9 mouse cellular contexts compared by ENCODE assay signal in genomic region chr3:146501601-146502123, GRCm38 (mm10). TPM values are rescaled to one million over a fixed set of nuclear protein-coding genes. Genes with fewer than 3 reads are reported as not detected.
A peak's percentile ranks its signal among the peaks of the same experiment; 100 is the strongest.
DNase-seq lines count a peak whose midpoint lies in the region; ATAC-seq and TF ChIP-seq lines count a peak whose summit lies in the region.
"Had no signal": no experiment of that assay in that cellular context is flagged by ENCODE, and none has a peak within 500 bp of the region (broad histone marks: within the 10 kb centered on the region; RNA-seq: fewer than 3 reads in every experiment).

No protein-coding gene starts in this region.

- H3K36me3 ChIP-seq in lung, embryonic 15.5 days, result peaks cover 26% of the 10 kb centered on the region
- peaks cover 34% of the 10 kb centered on the region for H3K36me3 ChIP-seq in embryonic facial prominence, embryonic 14.5 days (ENCODE audit: control insufficient read depth, insufficient read depth, low read length)
- H3K36me3 ChIP-seq in limb, embryonic 10.5 days, result peaks cover 50% of the 10 kb centered on the region
- peaks cover 8% of the 10 kb centered on the region for H3K36me3 ChIP-seq in neural tube, embryonic 14.5 days (ENCODE audit: control insufficient read depth, insufficient read depth, low read length)

- no peak for TF ChIP-seq POLR2A in lung, adult 2 months (IDR thresholded peaks at IDR 0.05; ENCODE audit: borderline replicate concordance, extremely low read depth, low read depth, low read length)

- 25% methylated on average over 5 of the region's 5 CpGs for WGBS in lung, embryonic 15.5 days
- 24% methylated on average over 5 of the region's 5 CpGs for WGBS in lung, adult 2 months
- 51% methylated on average over 5 of the region's 5 CpGs for WGBS in embryonic facial prominence, embryonic 14.5 days
- 65% methylated on average over 5 of the region's 5 CpGs for WGBS in limb, embryonic 10.5 days
- WGBS in neural tube, embryonic 14.5 days, result 60% methylated on average over 5 of the region's 5 CpGs

- no peaks in the 10 kb centered on the region for H3K27me3 ChIP-seq in lung, embryonic 15.5 days
- no peaks in the 10 kb centered on the region for H3K27me3 ChIP-seq in embryonic facial prominence, embryonic 14.5 days (replicated peaks; ENCODE audit: control insufficient read depth, insufficient read depth, low read length)
- no peaks in the 10 kb centered on the region for H3K27me3 ChIP-seq in limb, embryonic 10.5 days (ENCODE audit: low read depth, poor library complexity, severe bottlenecking)
- no peaks in the 10 kb centered on the region for H3K27me3 ChIP-seq in neural tube, embryonic 14.5 days (ENCODE audit: control insufficient read depth, insufficient read depth, low read length)

- no peak for DNase-seq in lung, adult 2 months
- no peak for DNase-seq in embryonic facial prominence, embryonic 14.5 days (ENCODE audit: low spot score)
- no peak for DNase-seq in limb, embryonic 10.5 days (ENCODE audit: low spot score)
- DNase-seq in adrenal gland, postnatal 4 days (ENCODE audit: low spot score in 2 of 2), result no peak
- DNase-seq: adrenal gland, adult 2 months had no signal

- peak overlapping the region; percentile 84 for H3K4me3 ChIP-seq in lung, embryonic 15.5 days
- no peak overlapping the region for H3K4me3 ChIP-seq in lung, adult 2 months (replicated peaks; ENCODE audit: extremely low read depth, low read depth, low read length)
- H3K4me3 ChIP-seq in embryonic facial prominence, embryonic 14.5 days (ENCODE audit: low read depth, low read length), result peak overlapping the region; percentile 67
- peak overlapping the region; percentile 88 for H3K4me3 ChIP-seq in limb, embryonic 10.5 days
- H3K4me3 ChIP-seq in neural tube, embryonic 14.5 days (ENCODE audit: low read depth, low read length), result peak overlapping the region; percentile 58; the same call in 1 of the 2 replicates

- peak overlapping the region; percentile 70 for H3K4me2 ChIP-seq in lung, embryonic 15.5 days
- H3K4me2 ChIP-seq in embryonic facial prominence, embryonic 14.5 days (ENCODE audit: low read depth, low read length), result peak overlapping the region; percentile 72
- peak overlapping the region; percentile 41 for H3K4me2 ChIP-seq in neural tube, embryonic 14.5 days (ENCODE audit: low read depth, low read length)

- H3K27ac ChIP-seq in lung, embryonic 15.5 days, result peak overlapping the region; percentile 97
- no peak overlapping the region for H3K27ac ChIP-seq in embryonic facial prominence, embryonic 14.5 days (replicated peaks; ENCODE audit: low read depth, low read length)
- H3K27ac ChIP-seq in limb, embryonic 10.5 days, result no peak overlapping the region
- H3K27ac ChIP-seq in neural tube, embryonic 14.5 days (ENCODE audit: low read depth, low read length), result no peak overlapping the region

- peak overlapping the region; percentile 80; the same call in 1 of the 2 replicates for H3K9ac ChIP-seq in lung, embryonic 15.5 days
- peak overlapping the region; percentile 87 for H3K9ac ChIP-seq in embryonic facial prominence, embryonic 14.5 days (ENCODE audit: low read depth, low read length)
- H3K9ac ChIP-seq in neural tube, embryonic 14.5 days (replicated peaks; ENCODE audit: low read depth, low read length), result no peak overlapping the region

- H3K9me3 ChIP-seq in lung, embryonic 15.5 days, result no peaks in the 10 kb centered on the region
- H3K9me3 ChIP-seq in embryonic facial prominence, embryonic 14.5 days (ENCODE audit: control insufficient read depth, low read length), result no peaks in the 10 kb centered on the region
- H3K9me3 ChIP-seq in limb, embryonic 10.5 days (replicated peaks), result no peaks in the 10 kb centered on the region
- no peaks in the 10 kb centered on the region for H3K9me3 ChIP-seq in neural tube, embryonic 14.5 days (ENCODE audit: control insufficient read depth, low read length)

- ATAC-seq in lung, embryonic 15.5 days (ENCODE audit: borderline replicate concordance, extremely low read depth, low FRiP score, low TSS enrichment), result no peak
- ATAC-seq in embryonic facial prominence, embryonic 14.5 days (ENCODE audit: low read depth), result no peak
- no peak for ATAC-seq in neural tube, embryonic 14.5 days (ENCODE audit: low read depth)
- ATAC-seq in erythroid progenitor cell, adult 5-6 weeks (replicated peaks; ENCODE audit: low FRiP score, poor library complexity, severe bottlenecking), result no peak
- no peak for ATAC-seq in granulocyte monocyte progenitor cell, adult 5-6 weeks (replicated peaks; ENCODE audit: poor library complexity, severe bottlenecking)

- TF ChIP-seq CTCF in lung, adult 2 months (IDR thresholded peaks at IDR 0.05; ENCODE audit: insufficient read depth, low read length), result no peak

- H3K4me1 ChIP-seq in lung, embryonic 15.5 days, result peaks cover 24% of the 10 kb centered on the region
- peaks cover 11% of the 10 kb centered on the region for H3K4me1 ChIP-seq in lung, adult 2 months (ENCODE audit: control insufficient read depth, insufficient read depth, low read length)
- H3K4me1 ChIP-seq in embryonic facial prominence, embryonic 14.5 days (ENCODE audit: control insufficient read depth, insufficient read depth, low read length), result peaks cover 18% of the 10 kb centered on the region
- peaks cover 17% of the 10 kb centered on the region for H3K4me1 ChIP-seq in limb, embryonic 10.5 days
- H3K4me1 ChIP-seq in neural tube, embryonic 14.5 days (ENCODE audit: control insufficient read depth, insufficient read depth, low read length), result peaks cover 10% of the 10 kb centered on the region; the same call in 1 of the 2 replicates

RNA-seq across cellular contexts. Expression of gene Gng5, which starts 2.1 kb away (rescaled TPM):
- 888 and 929 TPM in 2 replicates for polyA plus RNA-seq in lung, embryonic 15.5 days (2015; fragmentation: Nextera tagmentation; extraction: Ambion mirVana)
- polyA plus RNA-seq in lung, adult 2 months (2012; rRNA removed), result 341 and 495 TPM in 2 replicates
- polyA plus RNA-seq in embryonic facial prominence, embryonic 14.5 days (2014; fragmentation: Nextera tagmentation; extraction: Ambion mirVana), result 846 and 915 TPM in 2 replicates
- polyA plus RNA-seq in limb, embryonic 10.5 days (2016; fragmentation: Nextera tagmentation; extraction: Ambion mirVana), result 1,264 and 1,383 TPM in 2 replicates
- polyA plus RNA-seq in neural tube, embryonic 14.5 days (2014; fragmentation: Nextera tagmentation; extraction: Ambion mirVana), result 276 and 331 TPM in 2 replicates
- 111 and 119 TPM in 2 replicates for total RNA-seq in erythroid progenitor cell, adult 5-6 weeks (2015; ENCODE audit: low replicate concordance)
- total RNA-seq in erythroid progenitor cell, adult 5-6 weeks (2017; ENCODE audit: low replicate concordance), result 54.3 and 62.6 TPM in 2 replicates
- total RNA-seq in granulocyte monocyte progenitor cell, adult 5-6 weeks (2014; fragmentation: Nextera tagmentation), result 393 and 432 TPM in 2 replicates
- 166 and 178 TPM in 2 replicates for total RNA-seq in granulocyte monocyte progenitor cell, adult 5-6 weeks (2017)
- 100 to 1,000 TPM; 218 to 228 TPM for total RNA-seq in adrenal gland, postnatal 4 days (2021)

RNA-seq across cellular contexts. Expression of gene Spata1, which starts 2.1 kb away (rescaled TPM):
- 4.7 TPM in 2 replicates for polyA plus RNA-seq in lung, embryonic 15.5 days (2015; fragmentation: Nextera tagmentation; extraction: Ambion mirVana)
- 0.85 and 0.88 TPM in 2 replicates for polyA plus RNA-seq in lung, adult 2 months (2012; rRNA removed)
- polyA plus RNA-seq in embryonic facial prominence, embryonic 14.5 days (2014; fragmentation: Nextera tagmentation; extraction: Ambion mirVana), result 5.1 and 6.0 TPM in 2 replicates
- polyA plus RNA-seq in limb, embryonic 10.5 days (2016; fragmentation: Nextera tagmentation; extraction: Ambion mirVana), result 3.9 and 6.8 TPM in 2 replicates
- 5.5 and 6.2 TPM in 2 replicates for polyA plus RNA-seq in neural tube, embryonic 14.5 days (2014; fragmentation: Nextera tagmentation; extraction: Ambion mirVana)
- 2.9 TPM in 1 of 2 replicates, not detected in the other for total RNA-seq in erythroid progenitor cell, adult 5-6 weeks (2015; ENCODE audit: low replicate concordance)
- total RNA-seq in erythroid progenitor cell, adult 5-6 weeks (2017; ENCODE audit: low replicate concordance), result 2.2 and 2.5 TPM in 2 replicates
- 4.6 and 6.4 TPM in 2 replicates for total RNA-seq in granulocyte monocyte progenitor cell, adult 5-6 weeks (2014; fragmentation: Nextera tagmentation)
- 7.9 and 27.0 TPM in 2 replicates for total RNA-seq in granulocyte monocyte progenitor cell, adult 5-6 weeks (2017)
- 1 to 10 TPM; 4.3 TPM for total RNA-seq in adrenal gland, postnatal 4 days (2021)

RNA-seq across cellular contexts. Expression of gene Rpf1, which starts 19.6 kb away (rescaled TPM):
- 52.8 and 57.0 TPM in 2 replicates for polyA plus RNA-seq in lung, embryonic 15.5 days (2015; fragmentation: Nextera tagmentation; extraction: Ambion mirVana)
- polyA plus RNA-seq in lung, adult 2 months (2012; rRNA removed), result 7.0 and 10.4 TPM in 2 replicates
- polyA plus RNA-seq in embryonic facial prominence, embryonic 14.5 days (2014; fragmentation: Nextera tagmentation; extraction: Ambion mirVana), result 39.8 and 43.6 TPM in 2 replicates
- polyA plus RNA-seq in limb, embryonic 10.5 days (2016; fragmentation: Nextera tagmentation; extraction: Ambion mirVana), result 63.9 and 72.4 TPM in 2 replicates
- polyA plus RNA-seq in neural tube, embryonic 14.5 days (2014; fragmentation: Nextera tagmentation; extraction: Ambion mirVana), result 40.0 and 43.8 TPM in 2 replicates
- 28.1 and 44.0 TPM in 2 replicates for total RNA-seq in erythroid progenitor cell, adult 5-6 weeks (2015; ENCODE audit: low replicate concordance)
- 23.9 and 25.3 TPM in 2 replicates for total RNA-seq in erythroid progenitor cell, adult 5-6 weeks (2017; ENCODE audit: low replicate concordance)
- total RNA-seq in granulocyte monocyte progenitor cell, adult 5-6 weeks (2014; fragmentation: Nextera tagmentation), result 60.8 and 77.7 TPM in 2 replicates
- 90.3 and 93.0 TPM in 2 replicates for total RNA-seq in granulocyte monocyte progenitor cell, adult 5-6 weeks (2017)
- 10 to 100 TPM; 39.8 to 40.4 TPM for total RNA-seq in adrenal gland, postnatal 4 days (2021)

RNA-seq across cellular contexts. Expression of gene Ctbs, which starts 52.1 kb away (rescaled TPM):
- 10.0 and 11.1 TPM in 2 replicates for polyA plus RNA-seq in lung, embryonic 15.5 days (2015; fragmentation: Nextera tagmentation; extraction: Ambion mirVana)
- 4.9 and 5.6 TPM in 2 replicates for polyA plus RNA-seq in lung, adult 2 months (2012; rRNA removed)
- 10.5 and 12.7 TPM in 2 replicates for polyA plus RNA-seq in embryonic facial prominence, embryonic 14.5 days (2014; fragmentation: Nextera tagmentation; extraction: Ambion mirVana)
- polyA plus RNA-seq in limb, embryonic 10.5 days (2016; fragmentation: Nextera tagmentation; extraction: Ambion mirVana), result 3.3 and 4.7 TPM in 2 replicates
- 5.3 and 6.6 TPM in 2 replicates for polyA plus RNA-seq in neural tube, embryonic 14.5 days (2014; fragmentation: Nextera tagmentation; extraction: Ambion mirVana)
- total RNA-seq in erythroid progenitor cell, adult 5-6 weeks (2015; ENCODE audit: low replicate concordance), result 4.3 and 5.4 TPM in 2 replicates
- 0.53 and 0.64 TPM in 2 replicates for total RNA-seq in erythroid progenitor cell, adult 5-6 weeks (2017; ENCODE audit: low replicate concordance)
- 4.7 and 10.5 TPM in 2 replicates for total RNA-seq in granulocyte monocyte progenitor cell, adult 5-6 weeks (2014; fragmentation: Nextera tagmentation)
- total RNA-seq in granulocyte monocyte progenitor cell, adult 5-6 weeks (2017), result 7.3 and 10.9 TPM in 2 replicates
- 10 to 100 TPM; 16.9 to 21.7 TPM for total RNA-seq in adrenal gland, postnatal 4 days (2021)
